Mouse (Mus musculus): ENCODE results near the gene Ap3b1. TPM values are rescaled to one million over a fixed set of nuclear protein-coding genes. Genes with fewer than 3 reads are reported as not detected.

Gene Ap3b1
- total and polyA plus RNA-seq, 2 experiments: 21.1 to 28.3 TPM

GRCm38 (mm10) chr13:94544211-94544610 is 185.5 kb downstream of the Ap3b1 start:
- 94% methylated on average over 12 of the region's 12 CpGs for WGBS

GRCm38 (mm10) chr13:94545739-94546138 is 187.0 kb downstream of the Ap3b1 start:
- H3K79me2 ChIP-seq (ENCODE audit: control insufficient read depth, insufficient read depth, low read length): no peaks in the 10 kb centered on the region
- 94% methylated on average over 4 of the region's 4 CpGs for WGBS
- TF ChIP-seq POLR2A (IDR thresholded peaks at IDR 0.05; ENCODE audit: extremely low read depth, insufficient read depth, low read length): no peak
- TF ChIP-seq CTCF (IDR thresholded peaks at IDR 0.05; ENCODE audit: low read depth, low read length): no peak
- no peaks in the 10 kb centered on the region for H3K4me1 ChIP-seq (ENCODE audit: control insufficient read depth, insufficient read depth, low read length)
- peaks cover 27% of the 10 kb centered on the region for H3K36me3 ChIP-seq (ENCODE audit: control insufficient read depth, insufficient read depth, low read length)
- no peak overlapping the region for H3K4me3 ChIP-seq (ENCODE audit: insufficient read depth, low read depth, low read length)
- no peaks in the 10 kb centered on the region for H3K27me3 ChIP-seq (ENCODE audit: control insufficient read depth, insufficient read depth, low read length)
- H3K9ac ChIP-seq (ENCODE audit: low read depth, low read length): no peak overlapping the region
- no peak overlapping the region for H3K27ac ChIP-seq (replicated peaks; ENCODE audit: insufficient read depth, low read depth, low read length)
- DNase-seq (ENCODE audit: extremely low read depth, low read depth, low spot score): no peak

More at GRCm38 (mm10) chr13:94544211-94544610, 185.5 kb downstream of the Ap3b1 start:
- H3K4me1 ChIP-seq (ENCODE audit: control insufficient read depth, insufficient read depth, low read length): no peaks in the 10 kb centered on the region
- no peak overlapping the region for H3K27ac ChIP-seq (replicated peaks; ENCODE audit: insufficient read depth, low read depth, low read length)
- H3K79me2 ChIP-seq (ENCODE audit: control insufficient read depth, insufficient read depth, low read length): 0 out of 2 replicates have a peak, but pooled peaks cover 3% of the 10 kb centered on the region
- no peak overlapping the region for H3K4me3 ChIP-seq (ENCODE audit: insufficient read depth, low read depth, low read length)
- H3K9ac ChIP-seq (ENCODE audit: low read depth, low read length): no peak overlapping the region
- no peaks in the 10 kb centered on the region for H3K27me3 ChIP-seq (ENCODE audit: control insufficient read depth, insufficient read depth, low read length)
- TF ChIP-seq CTCF (IDR thresholded peaks at IDR 0.05; ENCODE audit: low read depth, low read length): no peak
- TF ChIP-seq POLR2A (IDR thresholded peaks at IDR 0.05; ENCODE audit: extremely low read depth, insufficient read depth, low read length): no peak
- H3K36me3 ChIP-seq (ENCODE audit: control insufficient read depth, insufficient read depth, low read length): peaks cover 27% of the 10 kb centered on the region
- DNase-seq (ENCODE audit: extremely low read depth, low read depth, low spot score): no peak

- Histone ChIP-seq H3K27ac (replicated peaks; ENCODE audit: insufficient read depth, low read depth, low read length) (no peak overlapping the region), H3K27me3 (ENCODE audit: control insufficient read depth, insufficient read depth, low read length) (no peaks in the 10 kb centered on the region), H3K9ac (ENCODE audit: low read depth, low read length) (no peak overlapping the region), H3K79me2 (ENCODE audit: control insufficient read depth, insufficient read depth, low read length) (no peaks in the 10 kb centered on the region), H3K4me1 (ENCODE audit: control insufficient read depth, insufficient read depth, low read length) (no peaks in the 10 kb centered on the region), H3K4me3 (ENCODE audit: insufficient read depth, low read depth, low read length) (no peak overlapping the region), H3K36me3 (ENCODE audit: control insufficient read depth, insufficient read depth, low read length) (peaks cover 25% of the 10 kb centered on the region)
- WGBS: 96% methylated on average over 11 of the region's 11 CpGs
- no peak for DNase-seq (ENCODE audit: extremely low read depth, low read depth, low spot score)
- no peak for TF ChIP-seq CTCF (IDR thresholded peaks at IDR 0.05; ENCODE audit: low read depth, low read length)
Measured at GRCm38 (mm10) chr13:94546246-94546645, 187.5 kb downstream of the Ap3b1 start.

- Histone ChIP-seq H3K27ac (replicated peaks; ENCODE audit: insufficient read depth, low read depth, low read length) (no peak overlapping the region), H3K9ac (ENCODE audit: low read depth, low read length) (no peak overlapping the region), H3K27me3 (ENCODE audit: control insufficient read depth, insufficient read depth, low read length) (no peaks in the 10 kb centered on the region), H3K36me3 (ENCODE audit: control insufficient read depth, insufficient read depth, low read length) (peaks cover 8% of the 10 kb centered on the region), H3K4me1 (ENCODE audit: control insufficient read depth, insufficient read depth, low read length) (no peaks in the 10 kb centered on the region), H3K79me2 (ENCODE audit: control insufficient read depth, insufficient read depth, low read length) (no peaks in the 10 kb centered on the region), H3K4me3 (ENCODE audit: insufficient read depth, low read depth, low read length) (no peak overlapping the region)
- TF ChIP-seq CTCF (IDR thresholded peaks at IDR 0.05; ENCODE audit: low read depth, low read length): no peak
- TF ChIP-seq POLR2A (IDR thresholded peaks at IDR 0.05; ENCODE audit: extremely low read depth, insufficient read depth, low read length): no peak
- WGBS: 83% methylated on average over 3 of the region's 3 CpGs
- no peak for DNase-seq (ENCODE audit: extremely low read depth, low read depth, low spot score)
Measured at GRCm38 (mm10) chr13:94549580-94549979, 190.8 kb downstream of the Ap3b1 start.

GRCm38 (mm10) chr13:94550037-94550436 is 191.3 kb downstream of the Ap3b1 start:
- H3K27ac ChIP-seq (replicated peaks; ENCODE audit: insufficient read depth, low read depth, low read length): no peak overlapping the region
- no peaks in the 10 kb centered on the region for H3K4me1 ChIP-seq (ENCODE audit: control insufficient read depth, insufficient read depth, low read length)
- no peak overlapping the region for H3K4me3 ChIP-seq (ENCODE audit: insufficient read depth, low read depth, low read length)
- no peak for TF ChIP-seq CTCF (IDR thresholded peaks at IDR 0.05; ENCODE audit: low read depth, low read length)
- TF ChIP-seq POLR2A (IDR thresholded peaks at IDR 0.05; ENCODE audit: extremely low read depth, insufficient read depth, low read length): no peak
- WGBS: 91% methylated on average over 4 of the region's 4 CpGs
- no peaks in the 10 kb centered on the region for H3K79me2 ChIP-seq (ENCODE audit: control insufficient read depth, insufficient read depth, low read length)
- H3K9ac ChIP-seq (ENCODE audit: low read depth, low read length): no peak overlapping the region
- peaks cover 8% of the 10 kb centered on the region for H3K36me3 ChIP-seq (ENCODE audit: control insufficient read depth, insufficient read depth, low read length)
- no peaks in the 10 kb centered on the region for H3K27me3 ChIP-seq (ENCODE audit: control insufficient read depth, insufficient read depth, low read length)
- peak; percentile 12 for DNase-seq (ENCODE audit: extremely low read depth, low read depth, low spot score)

GRCm38 (mm10) chr13:94560011-94560410 is 201.3 kb downstream of the Ap3b1 start:
- no peaks in the 10 kb centered on the region for H3K4me1 ChIP-seq (ENCODE audit: control insufficient read depth, insufficient read depth, low read length)
- peak; percentile 58 for DNase-seq (ENCODE audit: extremely low read depth, low read depth, low spot score)
- no peak overlapping the region for H3K4me3 ChIP-seq (ENCODE audit: insufficient read depth, low read depth, low read length)
- H3K9ac ChIP-seq (ENCODE audit: low read depth, low read length): no peak overlapping the region
- H3K36me3 ChIP-seq (ENCODE audit: control insufficient read depth, insufficient read depth, low read length): no peaks in the 10 kb centered on the region; the same call in 1 of the 2 replicates
- TF ChIP-seq POLR2A (IDR thresholded peaks at IDR 0.05; ENCODE audit: extremely low read depth, insufficient read depth, low read length) (no peak), CTCF (IDR thresholded peaks at IDR 0.05; ENCODE audit: low read depth, low read length) (peak; percentile 85)
- H3K27ac ChIP-seq (replicated peaks; ENCODE audit: insufficient read depth, low read depth, low read length): no peak overlapping the region
- H3K79me2 ChIP-seq (ENCODE audit: control insufficient read depth, insufficient read depth, low read length): no peaks in the 10 kb centered on the region
- under 1% methylated on average over 3 of the region's 3 CpGs for WGBS
- no peaks in the 10 kb centered on the region for H3K27me3 ChIP-seq (ENCODE audit: control insufficient read depth, insufficient read depth, low read length)

Data from liver, adult 2 months (tissue).